Mouse (Mus musculus) embryo, embryonic 9.5 days (tissue): Measurements from ENCODE around the gene Ralgds.
A peak's percentile ranks its signal among the peaks of the same experiment; 100 is the strongest.
"Not testable (repeated sequence)": the region's sequence is repeated elsewhere in the genome, so short reads cannot be mapped to it uniquely, and the experiment has no call there.

ENCODE experiments used
- DNase-seq: peaks from one replicate; pipeline ENCODE4 v3.0.0-alpha.2; 2017; ENCODE audit errors: extremely low spot score

The Ralgds gene

DNA sequence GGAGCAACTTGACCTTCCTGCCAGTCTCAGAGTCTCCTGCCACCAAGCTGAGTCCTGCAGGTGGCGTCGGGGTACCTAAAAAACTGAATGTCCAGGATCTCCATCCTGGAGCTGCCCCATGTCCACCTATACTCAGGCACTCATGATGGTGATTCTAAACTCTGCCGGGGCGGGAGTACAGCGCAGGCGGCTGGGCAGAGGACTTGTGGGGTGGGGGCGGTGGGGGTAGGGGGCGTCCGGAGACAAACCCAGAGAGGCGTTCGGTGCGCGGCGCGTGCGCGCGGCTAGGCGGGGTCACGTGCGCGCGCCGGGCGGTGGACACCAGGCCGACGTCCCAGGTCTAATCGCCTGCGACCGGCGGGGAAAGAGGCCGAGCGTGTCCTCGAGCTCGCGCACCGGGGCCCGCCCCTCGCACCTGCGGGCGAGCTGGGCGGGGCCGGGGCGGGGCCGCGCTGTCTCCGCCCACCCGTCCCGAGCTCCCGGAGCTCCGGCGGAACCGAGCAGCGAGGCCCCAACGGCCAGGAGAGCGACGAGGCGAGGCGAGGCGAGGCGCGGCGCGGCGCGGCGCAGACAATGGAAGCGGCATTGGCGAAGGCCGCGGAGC, at the start of gene Ralgds:
Ralgds (plus strand) TSS at position 328 of the 604 bp plus-strand sequence.
- peak; percentile 73 for DNase-seq

DNA sequence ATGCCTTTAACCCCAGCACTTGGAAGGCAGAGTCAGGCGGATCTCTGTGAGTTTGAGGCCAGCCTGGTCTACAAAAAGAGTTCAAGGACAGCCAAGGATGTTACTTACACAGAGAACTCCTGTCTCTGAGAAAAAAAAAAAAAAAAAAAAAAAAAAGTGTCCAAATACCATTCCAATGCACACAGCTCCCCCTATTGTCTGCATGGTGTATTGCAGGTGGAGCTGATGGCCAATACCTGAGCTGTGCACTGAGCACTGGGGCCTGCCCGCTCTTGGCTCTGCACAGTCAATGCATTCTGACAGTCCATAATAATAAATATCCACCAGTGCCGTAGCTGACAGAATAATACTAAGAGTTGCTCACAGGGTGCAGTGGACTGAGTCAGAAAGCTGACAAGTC, 49.0 kb upstream of the Ralgds start:
- DNase-seq: peak; percentile 65

DNA sequence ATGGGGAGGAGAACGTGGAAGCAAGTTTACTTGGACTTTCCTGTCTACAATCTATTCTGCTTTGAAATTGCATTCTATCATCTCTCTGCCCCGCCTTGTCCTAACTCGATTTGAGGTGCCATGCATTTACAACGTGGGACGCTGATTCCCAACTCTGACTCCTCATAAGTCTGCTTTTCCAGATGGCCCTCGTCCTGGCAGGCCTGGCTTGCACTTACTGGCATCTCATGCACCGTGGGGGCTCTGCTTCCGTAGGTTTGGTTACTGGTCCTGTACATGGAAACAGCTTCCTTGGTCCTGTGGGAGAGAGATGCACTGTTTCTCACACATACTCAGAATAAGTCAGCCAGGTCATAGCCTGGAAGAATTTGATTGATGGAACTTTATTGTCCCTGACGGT, 48.0 kb upstream of the Ralgds start:
- DNase-seq: no peak

DNA sequence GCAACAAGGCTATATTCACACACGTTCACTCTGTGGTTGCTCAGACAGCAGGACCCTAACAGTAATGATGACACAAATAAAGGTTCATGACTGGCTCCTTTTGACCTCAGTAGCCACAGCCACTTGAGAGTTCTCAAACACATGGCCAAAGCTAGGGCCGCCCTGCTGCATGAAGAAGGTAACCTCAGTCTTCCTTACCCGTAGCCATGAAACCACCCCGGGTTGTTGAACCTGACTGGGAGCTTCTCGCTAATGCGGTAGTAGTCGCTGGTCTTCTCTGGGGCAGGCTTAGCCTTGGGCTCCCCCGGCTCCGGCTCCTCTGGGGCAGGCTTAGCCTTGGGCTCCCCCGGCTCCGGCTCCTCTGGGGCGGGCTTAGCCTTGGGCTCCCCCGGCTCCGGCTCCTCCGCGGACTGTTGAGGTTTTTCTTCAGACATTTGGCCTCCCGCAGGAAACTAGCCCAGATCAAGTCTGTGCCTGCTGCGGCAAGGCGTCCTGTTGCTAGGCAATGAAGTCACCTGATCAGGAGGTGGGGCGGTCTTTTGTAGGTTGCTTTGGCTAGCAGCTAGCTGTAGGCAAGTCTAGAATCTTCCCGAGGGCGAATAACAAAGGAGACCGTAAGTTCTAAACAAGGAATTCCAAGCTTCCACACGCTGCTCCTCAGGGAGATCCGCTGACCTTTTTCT, 46.9 kb upstream of the Ralgds start, which contains the start of gene 1700007K13Rik:
1700007K13Rik (minus strand) TSS at position 497 of the 683 bp plus-strand sequence.
- peak; percentile 74 for DNase-seq

DNA sequence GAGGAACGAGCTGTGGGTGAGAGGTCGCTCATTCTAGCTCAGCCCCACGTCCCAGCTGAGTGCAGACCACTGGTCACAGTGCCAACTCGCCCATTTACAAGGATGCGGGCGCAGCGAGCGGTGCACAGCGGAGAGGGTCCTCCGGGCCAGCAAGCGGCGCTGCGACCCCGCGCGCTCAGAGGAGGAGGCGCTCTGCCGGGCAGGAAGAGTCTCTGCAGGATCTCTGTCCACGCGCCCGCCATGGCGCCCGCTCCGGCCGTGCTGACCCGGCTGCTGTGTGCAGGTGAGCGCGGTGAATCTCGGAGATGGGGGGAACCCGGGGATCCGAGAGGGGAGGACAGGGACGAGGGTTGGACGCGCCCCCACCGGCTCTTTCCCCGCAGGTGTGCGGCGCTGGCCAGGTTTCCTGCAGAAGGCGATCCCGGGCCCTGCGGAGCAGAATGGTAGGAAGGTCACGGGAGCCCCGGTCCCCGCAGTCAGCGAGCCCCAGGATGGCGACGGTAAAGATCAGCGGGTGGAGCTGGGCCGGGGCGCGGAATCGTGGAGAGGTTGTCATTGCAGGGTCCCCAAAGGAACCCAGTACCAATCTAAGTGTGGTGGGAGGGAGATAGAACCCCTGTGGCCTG, 45.0 kb upstream of the Ralgds start, which contains the start of gene Mrps2:
Mrps2 (plus strand) TSS at position 207 of the 626 bp plus-strand sequence.
- DNase-seq: peak; percentile 92

DNA sequence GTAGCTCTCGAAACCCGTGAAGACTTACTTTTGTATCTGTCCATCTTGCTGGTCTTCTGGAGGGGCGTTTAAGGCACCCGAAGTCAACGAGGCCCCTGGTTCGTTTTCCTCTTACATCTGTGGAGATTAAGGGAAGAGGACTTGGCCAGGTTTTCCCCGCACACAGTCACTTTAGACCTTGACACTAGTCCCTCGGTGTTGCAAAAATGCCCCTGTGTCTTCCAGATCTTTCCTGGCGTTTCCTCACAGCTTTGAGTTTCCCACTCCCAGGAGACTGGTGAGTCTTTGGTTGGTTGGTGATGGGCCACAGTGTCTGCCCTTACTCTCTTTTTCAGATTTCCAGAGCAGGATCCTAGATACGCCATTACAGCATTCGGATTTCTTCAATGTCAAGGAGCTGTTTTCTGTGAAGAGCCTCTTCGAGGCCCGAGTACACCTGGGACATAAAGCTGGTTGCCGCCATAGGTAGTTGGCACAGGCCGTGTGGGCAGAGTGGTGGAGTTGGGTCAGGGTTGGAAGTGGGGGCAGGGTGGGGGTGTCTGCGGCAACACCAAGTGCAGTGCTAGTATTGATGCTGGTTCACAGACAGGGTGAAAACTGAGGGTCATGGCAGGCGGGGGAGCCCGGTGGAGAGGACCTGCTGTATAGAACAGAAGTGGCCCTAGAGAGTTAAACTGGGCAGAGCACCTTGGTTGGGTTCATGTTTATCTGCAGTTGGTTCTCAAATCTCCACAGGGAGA, 44.3 kb upstream of the Ralgds start:
- DNase-seq: no peak

DNA sequence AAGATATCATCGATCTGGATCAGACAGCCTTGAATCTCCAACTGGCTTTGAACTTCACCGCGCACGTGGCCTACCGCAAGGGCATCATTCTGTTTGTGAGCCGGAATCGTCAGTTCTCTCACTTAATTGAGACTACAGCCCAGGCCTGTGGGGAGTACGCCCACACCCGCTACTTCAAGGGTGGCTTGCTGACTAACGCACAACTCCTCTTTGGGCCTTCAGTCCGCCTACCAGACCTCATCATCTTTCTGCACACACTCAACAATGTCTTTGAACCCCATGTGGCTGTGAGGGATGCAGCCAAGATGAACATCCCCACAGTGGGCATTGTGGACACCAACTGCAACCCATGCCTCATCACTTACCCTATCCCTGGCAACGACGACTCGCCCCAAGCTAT, 43.5 kb upstream of the Ralgds start:
- no peak for DNase-seq

DNA sequence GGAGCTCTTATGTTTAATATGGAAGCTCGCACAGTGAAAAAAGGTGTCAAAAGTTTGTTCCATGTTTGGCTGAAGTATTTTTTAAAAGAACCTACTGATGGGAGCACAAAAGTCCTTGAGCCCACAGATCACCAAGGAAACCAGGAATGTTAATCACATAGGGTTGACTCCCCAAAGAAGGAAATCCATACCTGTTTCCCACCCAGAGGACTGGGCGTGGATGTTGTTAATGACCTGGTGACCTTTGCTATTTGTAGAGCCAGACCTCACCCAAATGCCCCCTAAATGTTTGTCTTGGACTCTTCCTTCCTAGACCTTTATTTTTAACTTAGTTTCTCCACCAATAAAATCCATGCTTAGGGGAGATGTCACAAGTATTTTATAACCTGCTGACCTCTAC, 42.3 kb upstream of the Ralgds start:
- DNase-seq: no peak

DNA sequence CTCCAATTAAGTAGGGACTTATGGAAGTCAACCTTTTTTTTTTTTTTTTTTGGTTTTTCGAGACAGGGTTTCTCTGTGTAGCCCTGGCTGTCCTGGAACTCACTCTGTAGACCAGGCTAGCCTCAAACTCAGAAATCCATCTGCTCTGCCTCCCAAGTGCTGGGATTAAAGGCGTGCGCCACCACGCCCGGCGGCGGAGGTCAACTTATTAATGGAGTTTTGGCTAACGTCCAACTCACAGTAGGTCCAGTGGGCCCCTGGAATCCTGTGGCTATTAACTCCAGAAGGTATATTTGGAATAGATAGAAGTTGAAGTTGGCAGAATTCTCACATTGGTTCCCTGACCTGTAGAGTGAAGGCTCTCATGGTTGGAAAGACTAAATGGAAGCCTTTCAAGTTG, 40.9 kb upstream of the Ralgds start:
- DNase-seq: not testable (repeated sequence)

DNA sequence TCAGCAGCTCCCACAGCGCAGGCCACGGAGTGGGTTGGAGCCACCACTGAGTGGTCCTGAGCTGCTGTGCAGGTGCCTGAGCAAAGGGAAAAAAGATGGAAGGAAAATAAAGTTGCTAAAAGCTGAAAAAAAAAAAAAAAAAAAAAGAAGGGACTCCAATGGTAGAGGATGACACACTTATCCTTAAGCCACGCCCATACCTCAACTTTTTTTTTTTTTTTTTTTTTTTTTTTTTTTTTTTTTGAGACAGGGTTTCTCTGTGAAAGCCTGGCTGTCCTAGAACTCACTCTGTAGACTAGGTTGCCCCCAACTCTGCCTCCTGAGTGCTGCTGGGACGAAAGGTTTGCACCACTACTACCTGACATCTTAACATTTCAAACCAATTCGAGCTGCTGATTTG, 34.9 kb upstream of the Ralgds start:
- not testable (repeated sequence) for DNase-seq

DNA sequence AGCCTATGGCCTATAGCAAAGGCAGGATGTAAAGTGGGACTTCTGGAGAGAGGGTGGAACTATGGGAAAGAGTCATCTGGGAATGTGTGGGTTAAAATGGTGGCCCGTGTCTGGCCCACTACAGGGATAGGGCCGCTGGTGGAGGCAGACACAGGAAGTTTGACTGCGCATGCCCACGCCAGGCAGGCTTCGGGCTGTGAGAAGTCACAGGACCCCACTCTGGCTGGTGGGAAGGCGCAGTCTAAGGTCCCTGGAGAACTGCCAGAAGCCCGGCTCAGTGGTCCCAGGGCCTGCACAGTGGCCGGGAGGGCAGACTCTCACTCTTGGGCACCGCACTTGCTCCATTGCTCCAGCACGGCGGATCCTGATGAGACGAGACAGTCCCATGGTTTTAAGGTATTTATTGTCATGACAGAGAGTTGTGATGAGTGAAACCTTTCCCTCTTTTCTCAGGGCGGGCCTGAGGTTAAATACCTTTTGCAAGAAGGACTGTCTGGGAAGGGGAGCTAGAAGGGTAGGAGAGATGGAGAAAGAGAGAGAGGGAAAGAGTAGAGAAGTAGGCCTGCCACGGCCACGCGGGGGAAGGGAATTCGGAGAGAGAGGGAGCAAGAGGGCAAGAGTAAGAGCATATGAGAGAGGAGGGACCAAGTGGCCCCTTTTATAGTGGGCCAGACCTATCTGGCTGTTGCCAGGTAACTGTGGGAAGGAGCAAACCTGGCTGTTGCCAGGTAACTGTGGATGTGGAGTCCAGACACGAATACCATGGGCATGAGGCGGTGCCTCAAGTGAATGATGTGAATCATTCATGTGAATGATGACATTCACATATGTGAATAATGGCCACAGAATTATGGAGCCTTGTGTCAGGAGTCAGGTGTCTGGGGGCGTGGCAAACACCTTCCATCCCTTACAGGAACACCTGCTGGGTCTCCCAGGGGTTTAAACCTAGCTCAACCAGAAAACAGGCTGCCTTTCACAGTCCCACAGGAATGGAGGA, 33.4 kb upstream of the Ralgds start:
- DNase-seq: no peak

DNA sequence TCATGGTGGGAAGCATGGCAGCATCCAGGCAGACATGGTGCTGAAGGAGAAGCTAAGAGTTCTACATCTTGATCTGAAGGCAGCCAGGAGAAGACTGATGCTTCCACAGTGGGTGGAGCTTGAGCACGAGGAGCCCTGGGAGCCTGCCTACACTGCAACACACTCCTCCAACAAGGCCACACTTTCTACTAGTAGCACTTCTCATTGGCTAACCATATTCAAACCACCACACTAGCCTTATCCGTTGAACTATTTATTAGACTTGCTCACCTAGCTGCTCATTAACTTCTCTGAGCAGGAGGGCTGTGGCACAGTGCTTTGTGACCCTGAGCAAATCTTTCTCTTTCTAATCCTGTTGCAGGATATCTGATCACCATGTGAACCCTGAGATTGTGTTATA, 29.1 kb upstream of the Ralgds start:
- DNase-seq: no peak

DNA sequence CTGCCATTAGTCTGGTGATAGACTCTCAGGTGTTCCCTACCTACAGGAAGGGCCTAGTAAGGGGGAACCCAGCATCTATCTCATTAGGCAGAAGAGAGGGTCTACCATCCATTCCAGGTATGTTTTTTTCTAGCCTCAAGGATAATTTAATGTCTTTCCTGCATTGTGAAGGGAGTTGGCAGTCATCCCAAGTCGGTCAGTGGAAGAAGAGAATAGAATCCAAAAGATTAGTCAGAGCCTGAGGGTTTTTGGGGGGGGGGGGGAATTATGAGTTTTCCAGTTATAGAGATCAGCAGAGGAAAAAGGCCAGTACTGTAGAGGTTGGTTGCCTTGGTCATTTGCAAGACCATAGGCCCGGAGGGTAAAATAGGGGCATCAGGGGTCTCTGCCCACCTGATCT, 18.4 kb upstream of the Ralgds start:
- DNase-seq: no peak

DNA sequence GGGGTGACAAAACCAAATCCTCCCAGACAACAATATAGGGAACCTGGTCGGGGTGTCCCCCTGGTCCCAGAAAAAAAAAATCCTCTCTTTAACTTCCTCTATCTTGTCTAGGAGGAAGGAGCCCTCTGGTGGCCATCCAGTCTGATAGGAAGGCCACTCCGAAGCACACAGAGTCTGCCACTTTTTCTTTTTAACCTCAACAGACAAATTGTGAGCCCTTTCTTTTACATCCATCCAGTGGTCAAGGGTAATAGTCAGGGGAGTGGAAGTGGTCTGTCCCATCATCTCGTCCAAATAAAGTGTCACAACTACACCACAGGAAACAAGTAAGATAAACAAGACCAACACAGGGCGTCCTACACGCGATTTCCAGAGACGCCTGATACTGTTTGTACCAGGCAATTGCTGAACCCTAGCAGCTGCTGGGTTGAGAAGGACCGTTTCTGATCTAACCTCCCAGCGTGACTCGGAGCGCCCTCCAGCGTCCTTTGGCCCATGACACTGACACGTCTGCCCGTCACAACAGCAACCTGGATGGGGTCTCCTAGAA, 17.6 kb upstream of the Ralgds start:
- no peak for DNase-seq

DNA sequence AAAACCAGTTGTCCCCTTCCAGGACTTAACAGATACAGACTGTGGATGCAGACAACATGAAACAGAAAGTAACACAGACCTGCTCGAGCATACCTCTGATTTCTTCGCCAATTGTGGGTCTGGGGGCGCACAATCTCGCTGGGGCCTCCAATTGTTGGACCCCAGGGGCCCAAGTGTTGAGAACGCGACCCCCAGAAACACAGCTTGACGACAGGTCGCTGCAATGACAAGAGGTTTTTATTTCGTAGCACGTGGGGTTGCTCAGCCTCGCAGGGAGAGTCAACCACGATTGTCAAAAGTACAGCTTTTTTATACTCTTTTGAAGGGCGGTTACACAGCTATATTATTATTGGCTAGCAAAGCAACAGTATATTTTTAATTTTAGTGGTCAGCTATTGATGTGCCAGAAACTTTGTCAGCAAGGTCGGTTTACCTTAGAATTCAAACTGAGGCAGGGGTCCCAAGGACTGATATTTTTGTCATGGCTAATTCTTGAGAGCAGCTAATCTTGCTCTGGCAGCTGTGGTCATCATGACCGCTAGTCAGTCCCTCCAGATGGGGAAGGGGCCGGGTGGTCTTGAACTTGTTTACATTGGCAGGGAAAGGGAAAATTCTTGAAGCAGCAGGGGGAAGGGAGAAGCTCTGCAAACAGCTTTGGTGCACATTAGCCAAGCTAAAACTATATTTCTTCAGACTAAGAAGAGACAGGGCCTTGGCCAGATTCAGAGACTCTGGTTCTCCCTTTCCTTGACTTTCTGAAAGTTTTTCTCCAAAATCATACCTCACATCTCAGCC, 16.9 kb upstream of the Ralgds start:
- DNase-seq: no peak

DNA sequence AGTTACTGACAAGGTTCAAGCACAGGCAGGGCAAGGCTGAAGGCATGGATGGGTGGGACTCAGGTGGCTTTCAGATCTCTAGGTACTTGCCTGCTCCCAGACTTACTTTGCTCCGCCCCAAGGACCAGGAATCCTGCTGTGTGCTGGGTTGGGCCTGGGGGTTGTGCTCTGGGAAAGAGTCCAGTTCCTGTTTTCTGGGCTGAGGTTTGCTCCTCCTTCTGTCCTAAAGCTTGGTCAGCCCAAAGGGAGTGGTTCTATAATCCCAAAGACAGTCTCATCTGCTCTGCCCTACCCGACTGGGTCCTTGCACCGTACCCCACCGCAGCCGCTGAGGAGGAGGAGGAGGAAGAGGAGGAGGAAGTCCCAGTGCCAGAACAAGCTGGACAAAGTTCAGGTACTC, 16.3 kb upstream of the Ralgds start, which contains the start of gene Gbgt1:
Gbgt1 (plus strand) TSS at position 221 of the 400 bp plus-strand sequence.
- no peak for DNase-seq

DNA sequence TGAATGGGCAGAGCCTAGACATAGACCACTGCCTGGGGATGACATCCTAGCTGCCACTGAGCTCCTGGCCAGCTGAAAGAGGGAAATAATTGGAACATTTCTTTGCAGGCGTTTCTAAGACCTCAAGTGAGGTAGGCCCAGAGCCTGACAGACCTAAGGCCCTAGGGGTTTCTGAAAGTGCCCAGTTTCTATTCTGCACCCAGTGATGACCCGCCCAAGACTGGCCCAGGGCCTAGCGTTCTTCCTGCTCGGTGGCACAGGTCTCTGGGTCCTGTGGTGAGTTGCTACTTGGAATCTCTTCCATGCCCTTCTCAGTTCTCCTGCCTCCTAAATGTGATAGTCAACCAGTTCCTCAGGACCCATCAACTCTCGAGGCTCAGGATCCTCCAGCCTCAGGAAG, 15.4 kb upstream of the Ralgds start:
- DNase-seq: no peak

DNA sequence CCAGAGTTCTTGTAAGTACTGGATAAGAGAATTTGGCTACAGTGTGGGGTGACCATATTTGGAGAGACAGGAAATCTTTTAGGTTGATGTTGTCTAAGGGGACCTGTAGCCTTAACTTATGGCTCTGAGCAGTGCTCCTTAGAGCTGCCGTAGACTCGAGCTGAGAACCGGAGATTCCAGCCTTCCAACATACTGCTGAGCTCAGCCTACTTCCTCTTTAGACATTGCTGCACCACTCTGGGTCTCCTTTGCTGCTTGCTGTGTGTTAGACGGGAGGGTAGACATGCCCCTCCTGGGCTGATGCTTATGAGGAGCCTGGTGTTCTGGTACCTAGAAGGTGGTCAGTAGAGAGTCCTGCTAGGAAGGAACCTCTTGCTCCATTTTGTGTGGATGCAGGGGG, 14.5 kb upstream of the Ralgds start:
- DNase-seq: no peak

DNA sequence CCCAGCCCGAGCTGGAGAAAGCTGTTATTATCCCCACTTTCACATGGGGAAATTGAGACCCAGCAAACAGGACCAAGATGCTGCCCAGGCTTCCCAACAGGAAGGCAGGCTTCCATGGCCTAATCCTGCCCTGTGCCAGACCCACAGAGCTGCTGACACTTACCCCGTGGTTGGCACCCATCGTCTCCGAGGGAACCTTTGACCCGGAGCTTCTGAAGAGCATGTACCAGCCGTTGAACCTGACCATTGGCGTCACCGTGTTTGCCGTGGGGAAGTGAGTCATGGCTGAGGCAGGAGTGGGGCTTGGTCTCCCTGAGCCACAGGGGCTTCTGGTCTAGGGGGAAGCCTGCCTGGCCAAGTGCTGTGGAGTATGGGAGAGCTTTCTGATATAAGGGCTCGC, 9.9 kb upstream of the Ralgds start:
- no peak for DNase-seq

DNA sequence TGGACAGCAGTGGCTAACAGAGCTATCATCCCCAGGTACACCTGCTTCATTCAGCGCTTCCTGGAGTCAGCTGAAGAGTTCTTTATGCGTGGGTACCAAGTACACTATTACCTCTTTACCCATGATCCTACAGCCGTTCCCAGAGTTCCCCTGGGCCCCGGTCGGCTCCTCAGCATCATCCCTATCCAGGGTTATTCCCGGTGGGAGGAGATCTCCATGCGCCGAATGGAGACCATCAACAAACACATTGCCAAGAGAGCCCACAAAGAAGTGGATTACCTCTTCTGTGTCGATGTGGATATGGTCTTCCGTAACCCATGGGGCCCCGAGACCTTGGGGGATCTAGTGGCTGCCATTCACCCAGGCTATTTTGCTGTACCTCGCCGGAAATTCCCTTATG, 8.2 kb upstream of the Ralgds start:
- no peak for DNase-seq
